Mouse (Mus musculus) ZHBTc4 (cell line): ENCODE data around the gene Aqp6.
A peak's percentile ranks its signal among the peaks of the same experiment; 100 is the strongest.

ENCODE experiments used
- DNase-seq: peaks from one replicate; pipeline ENCODE4 v3.0.0-alpha.2; 2011; ENCODE audit warnings: low read depth, low spot score

Gene Aqp6

GRCm38 (mm10) chr15:99597596-99597995, 3.6 kb upstream of the Aqp6 start:
- no peak for DNase-seq

GRCm38 (mm10) chr15:99599245-99600070, 1.7 kb upstream of the Aqp6 start:
- no peak for DNase-seq

DNA sequence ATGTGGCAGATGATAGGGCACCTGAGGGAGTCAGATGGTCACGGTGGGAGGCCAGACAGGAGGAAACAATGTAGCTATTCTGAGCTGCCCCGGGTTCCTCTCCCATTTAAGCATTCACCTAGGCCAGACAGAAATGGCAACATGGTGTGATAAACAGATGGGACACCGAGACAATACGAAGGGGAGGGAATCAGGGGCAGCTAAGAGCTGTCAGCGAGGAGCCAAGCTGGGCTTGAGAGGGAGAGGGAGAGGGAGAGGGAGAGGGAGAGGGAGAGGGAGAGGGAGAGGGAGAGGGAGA, 572 bp downstream of the Aqp6 start:
- no peak for DNase-seq

DNA sequence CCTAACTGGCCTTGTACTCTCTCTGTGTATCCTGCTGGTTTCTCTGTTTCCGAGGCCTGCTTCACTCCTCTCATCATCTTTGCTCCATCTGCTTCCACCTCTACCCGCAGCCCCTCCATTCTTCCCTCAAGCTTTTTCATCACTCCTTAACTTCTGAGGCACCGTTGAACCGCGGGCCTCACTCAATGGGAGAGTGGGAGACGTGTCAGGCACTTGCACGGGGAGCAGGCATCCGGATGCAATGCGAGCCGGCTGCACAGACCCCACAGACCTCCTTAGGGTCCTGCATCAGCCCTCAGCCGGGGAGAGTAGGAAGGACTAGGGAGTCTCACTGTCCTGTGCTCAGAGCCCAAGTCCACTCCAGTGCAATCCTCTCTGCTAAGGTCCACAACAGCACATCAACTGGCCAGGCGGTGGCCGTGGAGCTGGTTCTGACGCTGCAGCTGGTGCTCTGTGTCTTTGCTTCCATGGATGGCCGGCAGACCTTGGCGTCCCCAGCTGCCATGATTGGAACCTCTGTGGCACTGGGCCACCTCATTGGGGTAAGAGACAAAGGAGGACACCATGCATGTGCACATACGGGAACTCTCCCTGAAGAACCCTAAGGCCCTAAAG, 1.1 kb downstream of the Aqp6 start:
- DNase-seq: no peak

- no peak for DNase-seq
These were observed 2.0 kb downstream of the Aqp6 start for GRCm38 (mm10) chr15:99603216-99603615.

DNA sequence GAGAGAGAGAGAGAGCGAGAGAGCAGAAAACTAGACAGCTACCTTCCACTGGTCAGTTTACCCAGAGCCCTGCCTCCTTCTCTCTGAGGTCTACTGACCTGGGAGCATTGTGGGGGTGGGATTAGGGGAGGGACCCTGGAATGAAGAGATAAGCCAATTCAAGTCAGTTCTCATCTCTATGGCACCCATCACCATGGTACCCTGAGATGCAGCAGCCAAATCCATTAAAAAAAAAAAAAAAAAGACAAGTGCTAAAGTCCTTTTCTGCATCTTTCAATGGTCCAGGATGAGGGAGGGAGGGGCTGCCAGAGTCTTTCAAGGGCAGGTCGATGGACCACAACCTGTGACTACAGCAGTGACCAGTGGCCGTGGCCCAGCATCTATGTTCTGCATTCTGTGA, 4.4 kb downstream of the Aqp6 start:
- no peak for DNase-seq

- no peak for DNase-seq
These were observed 5.3 kb downstream of the Aqp6 start for GRCm38 (mm10) chr15:99606515-99606914.

DNA sequence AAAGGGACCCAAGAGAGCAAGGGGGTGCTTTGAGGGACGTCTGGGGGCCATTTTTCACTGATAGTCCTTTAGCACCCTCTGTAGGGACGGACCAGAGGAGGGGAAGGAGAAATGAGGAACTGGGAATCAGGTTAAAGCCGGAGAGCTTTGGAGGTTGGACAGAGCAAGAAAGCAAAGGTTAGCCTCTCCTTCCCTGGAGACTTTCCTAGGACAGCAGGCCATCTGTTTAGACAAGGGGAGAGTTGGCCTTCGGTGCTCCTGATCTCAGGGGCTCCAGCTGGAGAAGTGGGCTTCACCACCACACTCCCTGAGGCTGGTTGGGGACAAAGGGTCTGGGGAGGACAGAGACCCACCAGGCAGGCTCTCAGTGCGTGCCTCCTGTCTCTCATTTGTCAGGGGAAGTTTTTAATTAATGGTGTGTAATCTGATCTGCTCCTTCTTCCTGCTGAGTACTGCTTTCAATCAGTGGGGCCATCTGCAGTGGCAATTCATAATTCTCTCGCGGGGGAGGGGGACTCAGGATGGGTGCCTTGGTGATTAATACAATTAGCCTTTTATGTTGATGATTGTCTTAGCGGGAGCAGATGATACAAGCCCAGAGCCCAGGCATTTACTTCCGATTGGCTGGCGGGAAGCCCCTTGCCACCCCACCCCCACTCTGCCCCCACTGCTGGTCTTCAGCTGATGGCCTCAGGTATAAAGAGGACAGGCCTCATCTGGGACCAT, 6.4 kb downstream of the Aqp6 start:
- no peak for DNase-seq

- DNase-seq: no peak
These were observed 7.4 kb downstream of the Aqp6 start for GRCm38 (mm10) chr15:99608382-99609125.

DNA sequence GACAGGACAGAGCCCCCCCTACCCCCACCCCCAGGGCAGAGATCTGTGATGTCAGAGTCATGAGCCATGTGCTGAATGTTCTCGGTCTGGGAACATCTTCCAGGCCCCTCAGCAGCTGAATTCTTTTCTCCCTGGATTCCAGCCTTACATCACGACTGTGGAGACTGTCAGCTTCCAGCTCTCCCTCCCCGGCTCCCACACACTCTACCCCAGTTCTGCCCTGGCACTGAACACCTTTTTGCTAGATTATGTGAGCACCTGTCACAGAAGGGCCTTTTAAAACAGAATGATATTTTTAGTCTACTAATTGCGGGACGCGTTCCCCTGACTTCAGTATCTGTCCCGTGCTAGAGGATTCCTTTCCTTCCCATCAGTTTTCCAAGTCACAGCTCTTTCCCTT, 10.4 kb downstream of the Aqp6 start:
- no peak for DNase-seq

GRCm38 (mm10) chr15:99614273-99614672, 13.1 kb downstream of the Aqp6 start:
- no peak for DNase-seq

- DNase-seq: no peak
These were observed 13.6 kb downstream of the Aqp6 start for GRCm38 (mm10) chr15:99614753-99615152.

- no peak for DNase-seq
These were observed 14.0 kb downstream of the Aqp6 start for GRCm38 (mm10) chr15:99615246-99615645.

DNA sequence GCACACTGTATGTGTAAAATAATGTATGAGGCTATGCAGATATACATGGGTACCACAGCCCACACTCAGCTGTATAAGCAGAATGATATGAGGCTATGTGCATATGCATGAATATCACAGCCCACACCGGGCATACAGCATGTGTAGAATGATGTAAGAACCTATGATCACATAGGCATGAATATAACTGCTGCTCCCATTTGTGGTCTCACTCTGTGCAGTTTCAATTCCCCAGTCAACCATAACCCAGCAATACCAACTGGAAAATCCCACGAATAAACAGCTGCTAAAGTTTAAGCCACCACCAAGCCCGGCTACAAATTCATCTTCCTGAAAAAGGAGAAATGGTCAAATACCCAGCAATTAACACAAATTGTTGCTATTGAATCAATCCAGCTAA, 17.4 kb downstream of the Aqp6 start:
- no peak for DNase-seq

- no peak for DNase-seq
These were observed 18.6 kb downstream of the Aqp6 start for GRCm38 (mm10) chr15:99619821-99620220.

- no peak for DNase-seq
These were observed 20.9 kb downstream of the Aqp6 start for GRCm38 (mm10) chr15:99622063-99622462.

DNA sequence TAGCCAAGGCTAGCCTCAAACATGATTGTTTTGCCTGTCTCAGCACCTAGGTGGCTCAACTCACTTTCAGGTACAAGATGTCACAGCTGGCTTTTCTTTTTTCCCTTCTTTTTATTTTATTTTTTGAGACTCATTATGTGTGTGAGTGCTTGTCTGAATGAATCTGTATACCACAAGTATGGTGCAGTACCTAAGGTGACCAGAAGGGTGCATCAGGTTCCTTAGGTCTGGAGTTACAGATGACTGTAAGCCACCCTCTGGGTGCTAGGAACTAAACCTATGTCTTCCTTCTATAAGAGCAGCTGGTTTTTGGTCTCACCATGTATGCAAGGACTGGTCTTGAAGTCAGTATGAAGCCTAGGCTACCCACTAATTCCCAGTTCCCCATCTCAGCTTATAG, 30.4 kb downstream of the Aqp6 start:
- DNase-seq: peak; percentile 76

DNA sequence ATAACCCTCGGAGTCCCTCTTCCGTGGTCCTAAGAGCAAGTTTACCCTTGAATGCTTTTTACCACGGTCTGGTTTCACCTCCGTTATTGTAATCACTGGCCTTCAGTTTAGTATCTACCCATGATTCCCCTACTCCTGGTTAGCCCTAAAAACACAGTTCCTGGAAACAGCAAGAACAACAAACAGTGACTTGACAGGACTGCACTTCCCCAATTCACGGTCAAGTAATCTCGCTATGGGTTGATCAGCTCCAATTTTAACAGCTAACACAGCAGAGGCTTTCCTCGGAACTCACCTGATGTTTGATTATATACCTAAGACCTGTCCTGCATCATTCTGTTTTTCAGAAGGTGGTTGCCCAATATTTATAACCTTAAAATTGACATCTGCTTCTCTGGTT, 33.5 kb downstream of the Aqp6 start:
- no peak for DNase-seq

DNA sequence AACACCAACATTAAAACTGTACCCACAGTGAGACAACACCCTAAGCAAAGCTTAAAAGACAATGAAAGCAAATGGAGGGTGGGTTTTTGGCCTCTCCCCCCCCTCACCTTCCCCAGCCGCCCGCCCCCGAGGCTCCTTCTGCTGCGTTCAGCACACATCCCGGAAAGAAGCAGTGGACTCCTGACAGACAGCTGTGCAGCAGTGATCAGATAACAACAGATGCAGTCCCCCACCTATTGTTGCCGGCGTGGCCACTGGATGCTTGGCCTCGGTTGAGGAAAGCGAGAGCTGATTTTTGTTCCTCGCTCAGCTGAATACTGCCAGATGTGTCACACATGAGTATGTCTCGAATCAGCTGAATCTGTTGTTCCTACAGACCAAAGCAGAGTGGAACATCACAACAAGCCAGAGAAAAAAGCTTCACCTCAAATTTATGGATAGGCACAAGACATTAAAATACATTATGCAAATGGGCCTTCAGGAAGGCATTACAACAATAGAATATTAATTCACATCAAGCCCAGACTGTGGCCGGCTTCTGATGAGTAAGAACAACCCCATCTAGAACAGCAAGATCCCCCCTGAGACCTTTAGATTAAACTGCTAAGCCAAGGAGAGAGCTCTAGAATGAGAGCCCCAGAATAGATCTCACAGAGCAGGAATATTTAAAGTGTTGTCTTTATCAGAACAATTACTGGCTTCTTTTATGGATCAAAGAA, 36.4 kb downstream of the Aqp6 start:
- DNase-seq: no peak

DNA sequence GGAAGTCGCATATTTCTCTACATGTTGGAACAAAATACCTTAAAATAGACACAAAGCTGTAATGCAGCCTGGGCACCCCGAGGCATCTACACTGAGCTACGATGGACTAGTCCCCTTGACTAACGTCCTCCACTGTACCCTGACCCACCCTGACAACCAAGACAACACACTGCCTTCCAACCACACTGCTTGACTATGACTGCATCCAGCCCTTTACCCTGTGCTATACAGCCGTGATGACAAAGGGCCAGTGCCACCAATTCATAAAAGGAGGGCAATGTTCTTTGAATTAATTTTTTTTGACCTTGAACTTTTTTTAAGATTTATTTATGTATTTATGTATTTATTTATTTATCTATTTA, 36.9 kb downstream of the Aqp6 start:
- no peak for DNase-seq

DNA sequence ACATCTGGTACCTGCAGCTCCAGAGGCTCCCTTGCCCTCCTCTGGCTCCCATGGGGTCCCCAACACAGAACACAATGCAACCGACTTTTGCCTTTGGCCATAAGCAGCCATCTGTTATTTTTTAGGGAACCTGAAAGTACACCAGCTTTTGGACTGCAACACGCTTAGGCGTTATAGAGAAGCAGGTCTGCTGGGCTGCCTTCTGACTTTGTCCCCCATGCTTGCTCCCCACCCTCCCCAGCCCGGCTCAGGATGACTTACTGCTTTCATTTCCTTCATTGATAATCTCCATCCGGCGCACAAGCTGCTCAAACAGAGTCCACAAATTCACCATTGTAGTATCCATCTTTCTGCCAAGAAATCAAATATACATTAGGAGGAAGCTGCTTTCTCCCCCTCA, 41.4 kb downstream of the Aqp6 start:
- no peak for DNase-seq

DNA sequence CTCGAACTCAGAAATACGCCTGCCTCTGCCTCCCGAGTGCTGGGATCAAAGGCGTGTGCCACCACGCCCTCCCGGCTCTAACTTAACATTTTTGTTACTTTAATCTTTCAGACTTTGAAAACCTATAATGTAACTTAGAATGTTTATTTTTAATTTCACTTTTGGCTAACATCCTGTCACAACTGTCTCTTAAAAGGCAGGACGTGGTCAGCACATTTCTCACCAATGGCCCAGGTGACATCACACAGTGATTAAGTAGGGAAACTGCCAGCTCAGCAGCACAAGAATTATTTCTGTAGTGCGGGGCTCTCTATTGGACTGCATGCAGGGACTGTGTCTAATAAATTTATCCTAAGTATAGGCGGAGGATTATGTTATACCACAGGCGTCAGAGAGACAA, 42.6 kb downstream of the Aqp6 start:
- no peak for DNase-seq
